Mouse (Mus musculus) embryo, embryonic 10.5 days (tissue): Measurements from ENCODE around the gene Tmem184c.
A peak's percentile ranks its signal among the peaks of the same experiment; 100 is the strongest.

Source experiments
- DNase-seq: peaks from one replicate; pipeline ENCODE4 v3.0.0-alpha.2; 2015; ENCODE audit warnings: low spot score

Tmem184c gene

GRCm38 (mm10) chr8:77610374-77610969 lies at the start of gene Tmem184c:
Gene Tmem184c (minus strand): TSS chr8:77610698.
- peak; percentile 99 for DNase-seq

GRCm38 (mm10) chr8:77659534-77660080 lies 49.1 kb upstream of the Tmem184c start:
- no peak for DNase-seq

GRCm38 (mm10) chr8:77658356-77658755 lies 47.9 kb upstream of the Tmem184c start:
- DNase-seq, result peak; percentile 35

- DNase-seq, result peak; percentile 48
These were observed 40.2 kb upstream of the Tmem184c start for GRCm38 (mm10) chr8:77650646-77651190.

GRCm38 (mm10) chr8:77640093-77640839 lies 29.8 kb upstream of the Tmem184c start:
- no peak for DNase-seq

GRCm38 (mm10) chr8:77637593-77637992 lies 27.1 kb upstream of the Tmem184c start:
- no peak for DNase-seq

GRCm38 (mm10) chr8:77634035-77634434 lies 23.5 kb upstream of the Tmem184c start:
- DNase-seq, result no peak

GRCm38 (mm10) chr8:77633211-77633610 lies 22.7 kb upstream of the Tmem184c start:
- no peak for DNase-seq

GRCm38 (mm10) chr8:77630691-77631090 lies 20.2 kb upstream of the Tmem184c start:
- no peak for DNase-seq

GRCm38 (mm10) chr8:77629858-77630537 lies 19.5 kb upstream of the Tmem184c start:
- peak; percentile 95 for DNase-seq

GRCm38 (mm10) chr8:77623677-77624209 lies 13.2 kb upstream of the Tmem184c start:
- DNase-seq, result no peak

GRCm38 (mm10) chr8:77617916-77618315 lies 7.4 kb upstream of the Tmem184c start:
- DNase-seq, result peak; percentile 43

- no peak for DNase-seq
These were observed 877 bp downstream of the Tmem184c start for GRCm38 (mm10) chr8:77609621-77610020.

GRCm38 (mm10) chr8:77584174-77584573 lies 26.3 kb downstream of the Tmem184c start:
- no peak for DNase-seq

GRCm38 (mm10) chr8:77577674-77578073 lies 32.8 kb downstream of the Tmem184c start:
- DNase-seq, result no peak

- peak; percentile 14 for DNase-seq
These were observed 36.3 kb downstream of the Tmem184c start for GRCm38 (mm10) chr8:77574229-77574628.

- no peak for DNase-seq
These were observed 49.1 kb downstream of the Tmem184c start for GRCm38 (mm10) chr8:77561441-77561840.

GRCm38 (mm10) chr8:77552491-77552890 lies 58.0 kb downstream of the Tmem184c start:
- no peak for DNase-seq

- DNase-seq, result peak; percentile 66
These were observed 60.5 kb downstream of the Tmem184c start for GRCm38 (mm10) chr8:77549881-77550580.

- peak; percentile 94 for DNase-seq
These were observed 61.3 kb downstream of the Tmem184c start, which contains the start of gene Prmt9 for GRCm38 (mm10) chr8:77549121-77549706. Gene Prmt9 (plus strand): TSS chr8:77549397.
